Mouse (Mus musculus) forebrain, embryonic 14.5 days (tissue): Measurements from ENCODE around the gene Aqp3. TPM values are rescaled to one million over a fixed set of nuclear protein-coding genes. Genes with fewer than 3 reads are reported as not detected.
A peak's percentile ranks its signal among the peaks of the same experiment; 100 is the strongest.

Experiments
- ATAC-seq: fragments of 200-750 bp; cut with Nextera tagmentation; 2 replicates; pipeline ENCODE4 v1.8.0; 2017; ENCODE audit warnings: mild to moderate bottlenecking, moderate library complexity
- DNase-seq: peaks from one replicate; pipeline ENCODE4 v3.0.0-alpha.2; 2015; ENCODE audit warnings: low spot score
- H3K27ac ChIP-seq: fragments of 300-500 bp; sonication (generic); 2 replicates; pipeline ENCODE4 v1.5.1; 2014; ENCODE audit warnings: low read depth, mild to moderate bottlenecking, control low read depth, low read length, moderate library complexity
- H3K27me3 ChIP-seq: fragments of 300-500 bp; sonication (generic); replicated peaks from 2 replicates; pipeline ENCODE4 v1.6.1; 2014; ENCODE audit warnings: low read length, control low read depth, mixed read lengths; ENCODE audit not compliant: control insufficient read depth, insufficient read depth
- H3K36me3 ChIP-seq: fragments of 300-500 bp; sonication (generic); 2 replicates; pipeline ENCODE4 v1.6.1; 2014; ENCODE audit warnings: low read length, control low read depth; ENCODE audit not compliant: control insufficient read depth, insufficient read depth
- H3K4me1 ChIP-seq: fragments of 300-500 bp; sonication (generic); 2 replicates; pipeline ENCODE4 v1.6.1; 2014; ENCODE audit warnings: antibody characterized with exemption, low read length, control low read depth; ENCODE audit not compliant: control insufficient read depth, insufficient read depth
- H3K4me2 ChIP-seq: fragments of 300-500 bp; sonication (generic); 2 replicates; pipeline ENCODE4 v1.6.1; 2014; ENCODE audit warnings: mild to moderate bottlenecking, control low read depth, low read length
- H3K4me3 ChIP-seq: fragments of 300-500 bp; sonication (generic); 2 replicates; pipeline ENCODE4 v1.5.1; 2014; ENCODE audit warnings: low read depth, low read length, control low read depth
- H3K9ac ChIP-seq: fragments of 300-500 bp; sonication (generic); 2 replicates; pipeline ENCODE4 v1.6.1; 2014; ENCODE audit warnings: mild to moderate bottlenecking, low read length, control low read depth, moderate library complexity
- H3K9me3 ChIP-seq: fragments of 300-500 bp; sonication (generic); replicated peaks from 2 replicates; pipeline ENCODE4 v1.6.1; 2016; ENCODE audit warnings: low read length, control low read depth, mixed read lengths; ENCODE audit not compliant: control insufficient read depth
- WGBS: fragments of 180-500 bp; shearing (Covaris S2); extraction: QIAGEN DNeasy Blood & Tissue Kit; methylation state at CpG from one replicate; pipeline ENCODE4 v1.1.7; 2014; 5-methylcytosine and 5-hydroxymethylcytosine counted together
- polyA plus RNA-seq: library from polyadenylated mRNA; unstranded; fragments of >200 nt; fragmentation: Nextera tagmentation; extraction: Ambion mirVana; gene quantifications from 2 replicates; pipeline ENCODE4 v1.2.1, GENCODE M21; 2014

The Aqp3 gene
- polyA plus RNA-seq, 1 experiment from 2014 or later = not detected

GRCm38 (mm10) chr4:41115074-41115473 is 17.1 kb upstream of the Aqp3 start:
- no peak for DNase-seq
- no peaks in the 10 kb centered on the region for H3K27me3 ChIP-seq
- H3K4me3 ChIP-seq = no peak overlapping the region
- H3K27ac ChIP-seq = no peak overlapping the region
- no peak overlapping the region for H3K9ac ChIP-seq
- 90% methylated on average over 6 of the region's 6 CpGs for WGBS
- H3K36me3 ChIP-seq = peaks cover 62% of the 10 kb centered on the region
- no peaks in the 10 kb centered on the region for H3K9me3 ChIP-seq
- no peak overlapping the region for H3K4me2 ChIP-seq
- no peaks in the 10 kb centered on the region for H3K4me1 ChIP-seq
- ATAC-seq = no peak

- Histone ChIP-seq H3K36me3 (peaks cover 56% of the 10 kb centered on the region), H3K4me2 (no peak overlapping the region), H3K4me3 (no peak overlapping the region), H3K4me1 (no peaks in the 10 kb centered on the region), H3K27me3 (no peaks in the 10 kb centered on the region), H3K9ac (no peak overlapping the region), H3K9me3 (no peaks in the 10 kb centered on the region), H3K27ac (no peak overlapping the region)
- ATAC-seq = no peak
- WGBS = 83% methylated on average over 9 of the region's 9 CpGs
- no peak for DNase-seq
Observed at GRCm38 (mm10) chr4:41114358-41115070, 16.5 kb upstream of the Aqp3 start.

- DNase-seq = no peak
- no peak overlapping the region for H3K4me2 ChIP-seq
- no peak overlapping the region for H3K27ac ChIP-seq
- H3K9ac ChIP-seq = no peak overlapping the region
- H3K27me3 ChIP-seq = no peaks in the 10 kb centered on the region
- no peak overlapping the region for H3K4me3 ChIP-seq
- ATAC-seq = no peak
- 89% methylated on average over 10 of the region's 10 CpGs for WGBS
- peaks cover 6% of the 10 kb centered on the region; the same call in 1 of the 2 replicates for H3K4me1 ChIP-seq
- peaks cover under 1% of the 10 kb centered on the region for H3K36me3 ChIP-seq
- no peaks in the 10 kb centered on the region for H3K9me3 ChIP-seq
Observed at GRCm38 (mm10) chr4:41108717-41109425, 10.9 kb upstream of the Aqp3 start.

- WGBS = 56% methylated on average over 4 of the region's 4 CpGs
- ATAC-seq = peak; percentile 18; the same call in 1 of the 2 replicates
- H3K4me1 ChIP-seq = peaks cover 6% of the 10 kb centered on the region; the same call in 1 of the 2 replicates
- H3K27me3 ChIP-seq = no peaks in the 10 kb centered on the region
- no peak overlapping the region for H3K9ac ChIP-seq
- peak; percentile 61 for DNase-seq
- H3K36me3 ChIP-seq = no peaks in the 10 kb centered on the region
- H3K27ac ChIP-seq = no peak overlapping the region
- H3K4me3 ChIP-seq = no peak overlapping the region
- H3K9me3 ChIP-seq = no peaks in the 10 kb centered on the region
- no peak overlapping the region for H3K4me2 ChIP-seq
Observed at GRCm38 (mm10) chr4:41107440-41107839, 9.5 kb upstream of the Aqp3 start.

GRCm38 (mm10) chr4:41102901-41103300 is 4.9 kb upstream of the Aqp3 start:
- ATAC-seq (no peak), DNase-seq (no peak)
- no peaks in the 10 kb centered on the region for H3K36me3 ChIP-seq

GRCm38 (mm10) chr4:41100986-41101385 is 3.0 kb upstream of the Aqp3 start:
- H3K27ac ChIP-seq = no peak overlapping the region
- no peak overlapping the region for H3K4me2 ChIP-seq
- peaks cover 8% of the 10 kb centered on the region; the same call in 1 of the 2 replicates for H3K4me1 ChIP-seq
- no peak overlapping the region for H3K4me3 ChIP-seq
- ATAC-seq = no peak
- peaks cover 9% of the 10 kb centered on the region; the same call in 1 of the 2 replicates for H3K27me3 ChIP-seq
- H3K36me3 ChIP-seq = no peaks in the 10 kb centered on the region
- DNase-seq = no peak
- H3K9ac ChIP-seq = no peak overlapping the region
- no peaks in the 10 kb centered on the region for H3K9me3 ChIP-seq
- 35% methylated on average over 1 of the region's 1 CpGs for WGBS

More at GRCm38 (mm10) chr4:41102901-41103300, 4.9 kb upstream of the Aqp3 start:
- H3K9ac ChIP-seq = no peak overlapping the region
- no peak overlapping the region for H3K4me3 ChIP-seq
- peaks cover 11% of the 10 kb centered on the region; the same call in 1 of the 2 replicates for H3K4me1 ChIP-seq
- H3K27me3 ChIP-seq = peaks cover 4% of the 10 kb centered on the region; the same call in 1 of the 2 replicates
- no peak overlapping the region for H3K4me2 ChIP-seq
- no peak overlapping the region for H3K27ac ChIP-seq
- no peaks in the 10 kb centered on the region for H3K9me3 ChIP-seq

GRCm38 (mm10) chr4:41098577-41098951 is 581 bp upstream of the Aqp3 start:
- peak; percentile 32; the same call in 1 of the 2 replicates for ATAC-seq
- 21% methylated on average over 11 of the region's 11 CpGs for WGBS

GRCm38 (mm10) chr4:41097381-41097780 is 602 bp downstream of the Aqp3 start:
- DNase-seq (no peak), ATAC-seq (no peak)
- H3K36me3 ChIP-seq = no peaks in the 10 kb centered on the region
- H3K27ac ChIP-seq = no peak overlapping the region
- peaks cover 9% of the 10 kb centered on the region; the same call in 1 of the 2 replicates for H3K27me3 ChIP-seq
- no peak overlapping the region; the same call in 1 of the 2 replicates for H3K4me2 ChIP-seq
- H3K4me3 ChIP-seq = no peak overlapping the region
- H3K4me1 ChIP-seq = peaks cover 8% of the 10 kb centered on the region; the same call in 1 of the 2 replicates
- H3K9me3 ChIP-seq = no peaks in the 10 kb centered on the region
- 45% methylated on average over 13 of the region's 13 CpGs for WGBS
- H3K9ac ChIP-seq = no peak overlapping the region

More at GRCm38 (mm10) chr4:41098577-41098951, 581 bp upstream of the Aqp3 start:
- Histone ChIP-seq H3K27me3 (peaks cover 9% of the 10 kb centered on the region; the same call in 1 of the 2 replicates), H3K4me1 (peaks cover 8% of the 10 kb centered on the region; the same call in 1 of the 2 replicates), H3K9ac (peak overlapping the region; percentile 67; the same call in 1 of the 2 replicates), H3K27ac (no peak overlapping the region), H3K4me2 (peak overlapping the region; percentile 87), H3K4me3 (peak overlapping the region; percentile 36), H3K36me3 (no peaks in the 10 kb centered on the region), H3K9me3 (no peaks in the 10 kb centered on the region)
- DNase-seq = peak; percentile 10
